Mouse (Mus musculus): Measurements from ENCODE around the gene Spats2.

- TF ChIP-seq CTCF (IDR thresholded peaks at IDR 0.05; ENCODE audit: control insufficient read depth, insufficient read depth, insufficient read length) (no peak), CEBPB (IDR thresholded peaks at IDR 0.05; ENCODE audit: low read depth) (no peak), MAX (IDR thresholded peaks at IDR 0.05) (no peak)
Measured at GRCm38 (mm10) chr15:99195043-99195442, 69.3 kb downstream of the Spats2 start.

Data from C2C12 (cell line).